In genomic region chr14:31200038-31200437, GRCm38 (mm10) we compare ENCODE assay signal across 27 mouse cellular contexts. TPM values are rescaled to one million over a fixed set of nuclear protein-coding genes. Genes with fewer than 3 reads are reported as not detected.
DNase-seq lines count a peak whose midpoint lies in the region; ATAC-seq and TF ChIP-seq lines count a peak whose summit lies in the region.
"Had no signal": no experiment of that assay in that cellular context is flagged by ENCODE, and none has a peak within 500 bp of the region (broad histone marks: within the 10 kb centered on the region; RNA-seq: fewer than 3 reads in every experiment).

No protein-coding gene starts in this region.

- DNase-seq in liver, embryonic 11.5 days (ENCODE audit: low spot score) = no peak
- peak; percentile 37 for DNase-seq in lung, postnatal 0 days (ENCODE audit: low spot score)
- no peak for DNase-seq in lung, postnatal 25 days (ENCODE audit: low spot score)
- DNase-seq in cerebellum, adult 8-10 months = no peak
- DNase-seq in adrenal gland, adult (ENCODE audit: inconsistent age in 2 of 2, low spot score in 1 of 2) = no peak
- DNase-seq: adrenal gland, adult 8-10 months; B cell, adult 2 months; cerebellum, adult 9-10 months; cerebellum, postnatal 36 days; heart, postnatal 14 days; kidney, adult 11 months; kidney, postnatal 25 days; left cerebral cortex, postnatal 4 days; lung, postnatal 4 days; right cerebral cortex, adult 18-20 months; spleen, adult 18-20 months; thymus, postnatal 4 days had no signal

- no peaks in the 10 kb centered on the region for H3K27me3 ChIP-seq in liver, embryonic 11.5 days (replicated peaks; ENCODE audit: control insufficient read depth, insufficient read depth, low read length)
- no peaks in the 10 kb centered on the region for H3K27me3 ChIP-seq in liver, embryonic 12.5 days (replicated peaks)
- H3K27me3 ChIP-seq in lung, postnatal 0 days (replicated peaks; ENCODE audit: insufficient read depth, low read length) = no peaks in the 10 kb centered on the region
- H3K27me3 ChIP-seq in liver, embryonic 16.5 days (ENCODE audit: control insufficient read depth, insufficient read depth, low read depth, low read length) = no peaks in the 10 kb centered on the region
- H3K27me3 ChIP-seq: kidney, embryonic 15.5 days; megakaryocyte, embryonic 14.5 days; midbrain, embryonic 12.5 days; neural tube, embryonic 12.5 days had no signal

- WGBS in liver, embryonic 11.5 days = 80% methylated on average over 3 of the region's 3 CpGs
- WGBS in liver, embryonic 12.5 days (ENCODE audit: insufficient replicate concordance) = 76% methylated on average over 3 of the region's 3 CpGs
- WGBS in lung, postnatal 0 days = 33% methylated on average over 3 of the region's 3 CpGs
- 82% methylated on average over 3 of the region's 3 CpGs for WGBS in liver, embryonic 16.5 days (ENCODE audit: insufficient replicate concordance)

- peak; percentile 22; the same call in 1 of the 2 replicates for TF ChIP-seq CTCF in lung, postnatal 0 days (IDR thresholded peaks at IDR 0.05)

- H3K9ac ChIP-seq in liver, embryonic 11.5 days (ENCODE audit: low read depth, low read length) = no peak overlapping the region
- no peak overlapping the region for H3K9ac ChIP-seq in liver, embryonic 12.5 days
- no peak overlapping the region for H3K9ac ChIP-seq in lung, postnatal 0 days (replicated peaks; ENCODE audit: low read depth)
- no peak overlapping the region for H3K9ac ChIP-seq in liver, embryonic 16.5 days (ENCODE audit: low read depth, low read length)
- H3K9ac ChIP-seq: kidney, embryonic 15.5 days; midbrain, embryonic 12.5 days; neural tube, embryonic 12.5 days had no signal

- peaks cover 11% of the 10 kb centered on the region for H3K4me1 ChIP-seq in liver, embryonic 11.5 days (replicated peaks; ENCODE audit: control insufficient read depth, insufficient read depth, low read length)
- peaks cover 47% of the 10 kb centered on the region for H3K4me1 ChIP-seq in liver, embryonic 12.5 days
- peaks cover 19% of the 10 kb centered on the region; the same call in 1 of the 2 replicates for H3K4me1 ChIP-seq in lung, postnatal 0 days (ENCODE audit: insufficient read depth, low read depth, low read length)
- peaks cover 19% of the 10 kb centered on the region for H3K4me1 ChIP-seq in liver, embryonic 16.5 days (ENCODE audit: control insufficient read depth, low read depth, low read length)

- H3K9me3 ChIP-seq in liver, embryonic 11.5 days (ENCODE audit: control insufficient read depth, low read length) = no peaks in the 10 kb centered on the region
- H3K9me3 ChIP-seq in liver, embryonic 12.5 days (replicated peaks) = no peaks in the 10 kb centered on the region
- H3K9me3 ChIP-seq in lung, postnatal 0 days (ENCODE audit: low read length) = no peaks in the 10 kb centered on the region
- H3K9me3 ChIP-seq in liver, embryonic 16.5 days (replicated peaks; ENCODE audit: control insufficient read depth, low read length) = no peaks in the 10 kb centered on the region
- H3K9me3 ChIP-seq: kidney, embryonic 15.5 days; megakaryocyte, embryonic 14.5 days; midbrain, embryonic 12.5 days; neural tube, embryonic 12.5 days had no signal

- H3K36me3 ChIP-seq in liver, embryonic 11.5 days (ENCODE audit: control insufficient read depth, insufficient read depth, low read length) = peaks cover 38% of the 10 kb centered on the region
- peaks cover 95% of the 10 kb centered on the region for H3K36me3 ChIP-seq in liver, embryonic 12.5 days
- H3K36me3 ChIP-seq in lung, postnatal 0 days (ENCODE audit: insufficient read depth, low read length) = peaks cover 15% of the 10 kb centered on the region; the same call in 1 of the 2 replicates
- peaks cover 17% of the 10 kb centered on the region for H3K36me3 ChIP-seq in liver, embryonic 16.5 days (ENCODE audit: control insufficient read depth, insufficient read depth)

- 0 out of 2 replicates have a peak, but pooled peaks have one; percentile 25 for ATAC-seq in liver, embryonic 11.5 days (replicated peaks; ENCODE audit: low FRiP score)
- no peak; the same call in 1 of the 2 replicates for ATAC-seq in liver, embryonic 12.5 days
- ATAC-seq in lung, postnatal 0 days = 0 out of 2 replicates have a peak, but pooled peaks have one; percentile 7
- peak; percentile 80 for ATAC-seq in liver, embryonic 16.5 days (ENCODE audit: low read depth)
- ATAC-seq: activated CD4-positive, CD25-positive, alpha-beta regulatory T cell, adult 4 months; forebrain, embryonic 14.5 days; hindbrain, postnatal 0 days had no signal

- TF ChIP-seq EP300 in lung, postnatal 0 days (IDR thresholded peaks at IDR 0.05) = no peak

- no peak overlapping the region for H3K27ac ChIP-seq in liver, embryonic 11.5 days (ENCODE audit: low read depth, low read length)
- no peak overlapping the region for H3K27ac ChIP-seq in liver, embryonic 12.5 days
- peak overlapping the region; percentile 45; the same call in 1 of the 2 replicates for H3K27ac ChIP-seq in lung, postnatal 0 days (ENCODE audit: low read length)
- H3K27ac ChIP-seq in liver, embryonic 16.5 days (ENCODE audit: low read length) = peak overlapping the region; percentile 58
- H3K27ac ChIP-seq: hindbrain, postnatal 0 days; kidney, embryonic 15.5 days; midbrain, embryonic 12.5 days; neural tube, embryonic 12.5 days had no signal

- no peak overlapping the region for H3K4me2 ChIP-seq in liver, embryonic 11.5 days
- no peak overlapping the region for H3K4me2 ChIP-seq in liver, embryonic 12.5 days
- no peak overlapping the region for H3K4me2 ChIP-seq in lung, postnatal 0 days (replicated peaks; ENCODE audit: low read depth, low read length)
- H3K4me2 ChIP-seq in liver, embryonic 16.5 days (ENCODE audit: low read depth, low read length) = no peak overlapping the region
- H3K4me2 ChIP-seq: kidney, embryonic 15.5 days; midbrain, embryonic 12.5 days; neural tube, embryonic 12.5 days had no signal

- H3K4me3 ChIP-seq in liver, embryonic 11.5 days (ENCODE audit: low read depth, low read length) = no peak overlapping the region
- H3K4me3 ChIP-seq in liver, embryonic 12.5 days = no peak overlapping the region
- H3K4me3 ChIP-seq in lung, postnatal 0 days (ENCODE audit: low read depth, low read length) = no peak overlapping the region
- no peak overlapping the region for H3K4me3 ChIP-seq in liver, embryonic 16.5 days (ENCODE audit: low read depth, low read length)
- H3K4me3 ChIP-seq: kidney, embryonic 15.5 days; megakaryocyte, embryonic 14.5 days; midbrain, embryonic 12.5 days; myocyte; neural tube, embryonic 12.5 days had no signal

RNA-seq across cellular contexts. Expression of gene Tnnc1, which starts 8.1 kb away (rescaled TPM):
- polyA plus RNA-seq in liver, embryonic 11.5 days (2014; fragmentation: Nextera tagmentation; extraction: Ambion mirVana) = 17.6 and 39.0 TPM in 2 replicates
- 10.8 and 11.5 TPM in 2 replicates for polyA plus RNA-seq in liver, embryonic 12.5 days (2016; fragmentation: Nextera tagmentation; extraction: Ambion mirVana)
- polyA plus RNA-seq in lung, postnatal 0 days (2015; fragmentation: Nextera tagmentation; extraction: Ambion mirVana) = 77.2 and 87.2 TPM in 2 replicates
- 80.6 and 93.1 TPM in 2 replicates for polyA plus RNA-seq in liver, embryonic 16.5 days (2015; fragmentation: Nextera tagmentation; extraction: Ambion mirVana)
- polyA plus RNA-seq: activated CD4-positive, CD25-positive, alpha-beta regulatory T cell, adult 4 months had no signal

RNA-seq across cellular contexts. Expression of gene Nisch, which starts 16.7 kb away (rescaled TPM):
- polyA plus RNA-seq in liver, embryonic 11.5 days (2014; fragmentation: Nextera tagmentation; extraction: Ambion mirVana) = 228 and 245 TPM in 2 replicates
- polyA plus RNA-seq in liver, embryonic 12.5 days (2016; fragmentation: Nextera tagmentation; extraction: Ambion mirVana) = 145 and 151 TPM in 2 replicates
- 196 and 224 TPM in 2 replicates for polyA plus RNA-seq in lung, postnatal 0 days (2015; fragmentation: Nextera tagmentation; extraction: Ambion mirVana)
- 94.9 and 112 TPM in 2 replicates for polyA plus RNA-seq in liver, embryonic 16.5 days (2015; fragmentation: Nextera tagmentation; extraction: Ambion mirVana)

RNA-seq across cellular contexts. Expression of gene Sema3g, which starts 17.6 kb away (rescaled TPM):
- 0.10 TPM in 1 of 2 replicates, not detected in the other for polyA plus RNA-seq in liver, embryonic 11.5 days (2014; fragmentation: Nextera tagmentation; extraction: Ambion mirVana)
- polyA plus RNA-seq in liver, embryonic 12.5 days (2016; fragmentation: Nextera tagmentation; extraction: Ambion mirVana) = 0.04 and 0.18 TPM in 2 replicates
- polyA plus RNA-seq in lung, postnatal 0 days (2015; fragmentation: Nextera tagmentation; extraction: Ambion mirVana) = 4.7 and 5.7 TPM in 2 replicates
- polyA plus RNA-seq in liver, embryonic 16.5 days (2015; fragmentation: Nextera tagmentation; extraction: Ambion mirVana) = 0.04 TPM in 2 replicates
- polyA plus RNA-seq: activated CD4-positive, CD25-positive, alpha-beta regulatory T cell, adult 4 months had no signal

RNA-seq across cellular contexts. Expression of gene Stab1, which starts 31.6 kb away (rescaled TPM):
- 25.3 and 39.9 TPM in 2 replicates for polyA plus RNA-seq in liver, embryonic 11.5 days (2014; fragmentation: Nextera tagmentation; extraction: Ambion mirVana)
- 27.4 and 28.0 TPM in 2 replicates for polyA plus RNA-seq in liver, embryonic 12.5 days (2016; fragmentation: Nextera tagmentation; extraction: Ambion mirVana)
- 32.4 and 34.2 TPM in 2 replicates for polyA plus RNA-seq in lung, postnatal 0 days (2015; fragmentation: Nextera tagmentation; extraction: Ambion mirVana)
- 25.8 and 32.2 TPM in 2 replicates for polyA plus RNA-seq in liver, embryonic 16.5 days (2015; fragmentation: Nextera tagmentation; extraction: Ambion mirVana)

RNA-seq across cellular contexts. Expression of gene Phf7, which starts 51.1 kb away (rescaled TPM):
- polyA plus RNA-seq in liver, embryonic 11.5 days (2014; fragmentation: Nextera tagmentation; extraction: Ambion mirVana) = 14.9 and 15.0 TPM in 2 replicates
- 9.9 and 10.0 TPM in 2 replicates for polyA plus RNA-seq in liver, embryonic 12.5 days (2016; fragmentation: Nextera tagmentation; extraction: Ambion mirVana)
- polyA plus RNA-seq in lung, postnatal 0 days (2015; fragmentation: Nextera tagmentation; extraction: Ambion mirVana) = 17.7 and 18.8 TPM in 2 replicates
- polyA plus RNA-seq in liver, embryonic 16.5 days (2015; fragmentation: Nextera tagmentation; extraction: Ambion mirVana) = 6.1 and 6.3 TPM in 2 replicates

Comparison
In these comparisons a context has a peak if more than half of its experiments do, and no peak if none do; other contexts are left out.
1. H3K27ac ChIP-seq: peak in lung, postnatal 0 days (single experiment) and liver, embryonic 16.5 days (single experiment); none in liver, embryonic 11.5 days (single experiment) and liver, embryonic 12.5 days (single experiment).